12 mouse cellular contexts compared by ENCODE assay signal in the genomic region with DNA sequence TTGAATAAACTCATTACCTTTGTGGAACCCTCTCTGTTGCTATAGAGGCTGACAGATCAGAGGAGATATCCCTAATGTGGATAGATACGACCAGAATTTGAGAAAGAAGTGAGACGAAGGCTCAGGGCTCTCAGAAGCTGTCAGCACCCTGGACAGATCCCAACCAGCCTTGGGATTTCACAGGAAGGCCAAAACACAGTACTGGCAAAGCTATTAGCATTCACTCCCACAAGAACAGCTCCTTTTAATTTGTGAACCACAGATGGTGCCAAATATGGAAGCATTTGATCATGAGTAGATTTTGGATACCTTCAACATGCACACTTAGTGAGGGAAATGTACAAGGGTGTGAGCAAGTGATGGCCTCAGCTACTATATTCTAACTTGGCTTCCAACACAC.
DNase-seq lines count a peak whose midpoint lies in the region; ATAC-seq and TF ChIP-seq lines count a peak whose summit lies in the region.
"Had no signal": no experiment of that assay in that cellular context is flagged by ENCODE, and none has a peak within 500 bp of the region (broad histone marks: within the 10 kb centered on the region; RNA-seq: fewer than 3 reads in every experiment).

No protein-coding gene starts in this region.

- no peak overlapping the region for H3K4me2 ChIP-seq in kidney, postnatal 0 days (ENCODE audit: low read length)
- no peak overlapping the region for H3K4me2 ChIP-seq in kidney, embryonic 14.5 days (replicated peaks; ENCODE audit: low read depth, low read length)
- H3K4me2 ChIP-seq: liver, embryonic 13.5 days had no signal

- H3K36me3 ChIP-seq in kidney, postnatal 0 days (ENCODE audit: insufficient read depth, low read length), result no peaks in the 10 kb centered on the region
- H3K36me3 ChIP-seq in kidney, embryonic 14.5 days (ENCODE audit: control insufficient read depth, insufficient read depth, low read length), result no peaks in the 10 kb centered on the region
- no peaks in the 10 kb centered on the region for H3K36me3 ChIP-seq in MEL (ENCODE audit: control insufficient read depth in 1 of 2, insufficient read depth in 2 of 2, low read length in 2 of 2)
- H3K36me3 ChIP-seq: heart, embryonic 10.5 days; liver, embryonic 13.5 days had no signal

- no peaks in the 10 kb centered on the region for H3K27me3 ChIP-seq in kidney, postnatal 0 days (ENCODE audit: insufficient read depth, low read length)
- H3K27me3 ChIP-seq in kidney, embryonic 14.5 days (ENCODE audit: control insufficient read depth, insufficient read depth, low read length), result no peaks in the 10 kb centered on the region
- no peaks in the 10 kb centered on the region for H3K27me3 ChIP-seq in MEL (ENCODE audit: control insufficient read depth in 1 of 2, insufficient read depth in 2 of 2, low read length in 2 of 2)
- H3K27me3 ChIP-seq: liver, embryonic 13.5 days had no signal

- no peaks in the 10 kb centered on the region for H3K9me3 ChIP-seq in kidney, postnatal 0 days (replicated peaks; ENCODE audit: low read length)
- no peaks in the 10 kb centered on the region for H3K9me3 ChIP-seq in kidney, embryonic 14.5 days (ENCODE audit: control insufficient read depth, low read length)
- H3K9me3 ChIP-seq in MEL (replicated peaks; ENCODE audit: insufficient read depth, low read length), result no peaks in the 10 kb centered on the region
- H3K9me3 ChIP-seq: heart, embryonic 10.5 days had no signal

- no peak for TF ChIP-seq POLR2A in MEL (IDR thresholded peaks at IDR 0.05; ENCODE audit: control insufficient read depth in 1 of 2, insufficient read depth in 1 of 2, low read depth in 1 of 2, low read length in 2 of 2, poor library complexity in 1 of 2)

- no peak overlapping the region for H3K9ac ChIP-seq in kidney, postnatal 0 days (ENCODE audit: low read depth, low read length)
- H3K9ac ChIP-seq in kidney, embryonic 14.5 days (ENCODE audit: low read depth, low read length), result no peak overlapping the region
- no peak overlapping the region for H3K9ac ChIP-seq in MEL (ENCODE audit: control insufficient read depth, low read depth, low read length, poor library complexity, severe bottlenecking)
- H3K9ac ChIP-seq: liver, embryonic 13.5 days had no signal

- peak; percentile 74 for DNase-seq in kidney, postnatal 0 days (ENCODE audit: low spot score)
- DNase-seq in MEL (ENCODE audit: low read depth, low spot score), result peak; percentile 9
- peak; percentile 74 for DNase-seq in adrenal gland, postnatal 10 days
- DNase-seq in kidney, postnatal 4 days, result peak; percentile 78 to 81
- DNase-seq in frontal cortex, postnatal 14 days (ENCODE audit: low spot score in 2 of 2), result no peak
- DNase-seq in cerebellum, adult 9-11 months, result no peak
- DNase-seq: liver, embryonic 13.5 days; thymus, postnatal 25 days had no signal

- TF ChIP-seq CTCF in kidney, postnatal 0 days (IDR thresholded peaks at IDR 0.05; ENCODE audit: low read depth), result no peak
- no peak for TF ChIP-seq CTCF in MEL (IDR thresholded peaks at IDR 0.05 in 2 of 3, conservative IDR thresholded peaks at IDR 0.05 in 1 of 3; ENCODE audit: control insufficient read depth in 1 of 3, insufficient read depth in 1 of 3, low read depth in 2 of 3, low read length in 3 of 3, poor library complexity in 1 of 3, severe bottlenecking in 1 of 3)

- H3K27ac ChIP-seq in kidney, postnatal 0 days, result no peak overlapping the region
- no peak overlapping the region for H3K27ac ChIP-seq in kidney, embryonic 14.5 days (ENCODE audit: low read depth, low read length)
- no peak overlapping the region for H3K27ac ChIP-seq in MEL (ENCODE audit: control insufficient read depth, low read depth, low read length)
- H3K27ac ChIP-seq: heart, embryonic 10.5 days; liver, embryonic 13.5 days had no signal

- TF ChIP-seq EP300 in MEL (IDR thresholded peaks at IDR 0.05; ENCODE audit: low read depth in 1 of 2, low read length in 2 of 2), result no peak

- no peak for ATAC-seq in kidney, postnatal 0 days (replicated peaks; ENCODE audit: low FRiP score, low read depth)
- no peak for ATAC-seq in kidney, embryonic 14.5 days (ENCODE audit: low FRiP score, low TSS enrichment)
- ATAC-seq in inflammation-experienced regulatory T-cells, adult 6 months, result no peak
- ATAC-seq: midbrain, embryonic 16.5 days had no signal

- no peaks in the 10 kb centered on the region for H3K79me2 ChIP-seq in MEL (ENCODE audit: control insufficient read depth, insufficient read depth, low read length, poor library complexity)

- WGBS in kidney, postnatal 0 days, result 10% methylated on average over 2 of the region's 2 CpGs
- WGBS in kidney, embryonic 14.5 days, result 14% methylated on average over 2 of the region's 2 CpGs

- H3K4me1 ChIP-seq in kidney, postnatal 0 days (replicated peaks; ENCODE audit: insufficient read depth, low read length), result no peaks in the 10 kb centered on the region
- no peaks in the 10 kb centered on the region for H3K4me1 ChIP-seq in kidney, embryonic 14.5 days (ENCODE audit: control insufficient read depth, insufficient read depth, low read length)
- H3K4me1 ChIP-seq in MEL (ENCODE audit: control insufficient read depth in 1 of 2, insufficient read depth in 2 of 2, low read length in 2 of 2), result no peaks in the 10 kb centered on the region
- H3K4me1 ChIP-seq: heart, embryonic 10.5 days; liver, embryonic 13.5 days had no signal

- no peak for TF ChIP-seq RAD21 in MEL (IDR thresholded peaks at IDR 0.05; ENCODE audit: low read depth, low read length)

- no peak overlapping the region for H3K4me3 ChIP-seq in kidney, postnatal 0 days (replicated peaks; ENCODE audit: low read depth, low read length)
- H3K4me3 ChIP-seq in kidney, embryonic 14.5 days (ENCODE audit: low read length), result no peak overlapping the region
- H3K4me3 ChIP-seq in MEL (ENCODE audit: control insufficient read depth in 1 of 2, insufficient read depth in 1 of 2, low read depth in 2 of 2, low read length in 2 of 2), result no peak overlapping the region
- H3K4me3 ChIP-seq: heart, embryonic 10.5 days; liver, embryonic 13.5 days had no signal

TF ChIP-seq in MEL, 35 proteins besides CTCF, POLR2A, EP300 and RAD21:
- TF ChIP-seq ZNF384 (IDR thresholded peaks at IDR 0.05; ENCODE audit: low read depth, low read length) (no peak), TCF12 (IDR thresholded peaks at IDR 0.05; ENCODE audit: low read depth, low read length) (no peak), ZMIZ1 (IDR thresholded peaks at IDR 0.05; ENCODE audit: low read depth, low read length) (no peak), MXI1 (IDR thresholded peaks at IDR 0.05; ENCODE audit: low read depth, low read length) (no peak), POLR2AphosphoS2 (IDR thresholded peaks at IDR 0.05; ENCODE audit: low read length) (no peak), MAFK (IDR thresholded peaks at IDR 0.05; ENCODE audit: borderline replicate concordance, low read depth, low read length) (no peak), CHD2 (IDR thresholded peaks at IDR 0.05; ENCODE audit: low read length) (no peak), ZC3H11A (IDR thresholded peaks at IDR 0.05; ENCODE audit: low read depth, low read length) (no peak), NRF1 (IDR thresholded peaks at IDR 0.05; ENCODE audit: insufficient read depth, low read depth, low read length, poor library complexity, severe bottlenecking) (no peak), MEF2A (IDR thresholded peaks at IDR 0.05; ENCODE audit: extremely low read depth, insufficient replicate concordance, low read depth, low read length, poor library complexity, severe bottlenecking) (no peak), ZKSCAN1 (IDR thresholded peaks at IDR 0.05; ENCODE audit: low read depth, low read length) (no peak), RCOR1 (IDR thresholded peaks at IDR 0.05; ENCODE audit: low read depth, low read length) (no peak), TBP (IDR thresholded peaks at IDR 0.05; ENCODE audit: low read depth, low read length) (no peak)

Comparison
In these comparisons a context has a peak if more than half of its experiments do, and no peak if none do; other contexts are left out.
1. DNase-seq: peak in kidney, postnatal 0 days (single experiment), MEL (single experiment), adrenal gland, postnatal 10 days (single experiment) and kidney, postnatal 4 days (2 of 2); none in frontal cortex, postnatal 14 days (0 of 2) and cerebellum, adult 9-11 months (single experiment).